Mouse (Mus musculus) heart, embryonic 13.5 days (tissue): Measurements from ENCODE around the gene Cacna1d. TPM values are rescaled to one million over a fixed set of nuclear protein-coding genes. Genes with fewer than 3 reads are reported as not detected.
A peak's percentile ranks its signal among the peaks of the same experiment; 100 is the strongest.

ENCODE experiments used
- ATAC-seq: fragments of 200-750 bp; cut with Nextera tagmentation; 2 replicates; pipeline ENCODE4 v1.8.0; 2017; ENCODE audit warnings: moderate TSS enrichment; ENCODE audit not compliant: insufficient number of reproducible peaks, low FRiP score, low TSS enrichment; ENCODE audit errors: extremely low read depth
- H3K27ac ChIP-seq: fragments of 300-500 bp; sonication (generic); replicated peaks from 2 replicates; pipeline ENCODE4 v1.5.1; 2015; ENCODE audit warnings: moderate library complexity, mild to moderate bottlenecking, inconsistent platforms
- H3K27me3 ChIP-seq: fragments of 300-500 bp; sonication (generic); replicated peaks from 2 replicates; pipeline ENCODE4 v1.6.1; 2015; ENCODE audit warnings: mild to moderate bottlenecking, inconsistent platforms
- H3K36me3 ChIP-seq: fragments of 300-500 bp; sonication (generic); 2 replicates; pipeline ENCODE4 v1.6.1; 2015; ENCODE audit warnings: mild to moderate bottlenecking, inconsistent platforms
- H3K4me1 ChIP-seq: fragments of 300-500 bp; sonication (generic); 2 replicates; pipeline ENCODE4 v1.6.1; 2015; ENCODE audit warnings: inconsistent platforms
- H3K4me2 ChIP-seq: fragments of 300-500 bp; sonication (generic); 2 replicates; pipeline ENCODE4 v1.6.1; 2015; ENCODE audit warnings: inconsistent platforms, mild to moderate bottlenecking, moderate library complexity
- H3K4me3 ChIP-seq: fragments of 300-500 bp; sonication (generic); 2 replicates; pipeline ENCODE4 v1.5.1; 2015; ENCODE audit warnings: moderate library complexity, mild to moderate bottlenecking, inconsistent platforms
- H3K9ac ChIP-seq: fragments of 300-500 bp; sonication (generic); 2 replicates; pipeline ENCODE4 v1.6.1; 2015; ENCODE audit warnings: inconsistent platforms, mild to moderate bottlenecking, moderate library complexity
- H3K9me3 ChIP-seq: fragments of 300-500 bp; sonication (generic); 2 replicates; pipeline ENCODE4 v1.6.1; 2016; ENCODE audit warnings: inconsistent platforms
- WGBS: fragments of 180-500 bp; shearing (Covaris S2); methylation state at CpG from one replicate; pipeline ENCODE4 v1.1.7; 2015; ENCODE audit warnings: mixed read lengths; 5-methylcytosine and 5-hydroxymethylcytosine counted together
- polyA plus RNA-seq: library from polyadenylated mRNA; unstranded; fragments of >200 nt; fragmentation: Nextera tagmentation; extraction: Ambion mirVana; gene quantifications from 2 replicates; pipeline ENCODE4 v1.2.1, GENCODE M21; 2015

The Cacna1d gene
- polyA plus RNA-seq, 1 experiment from 2014 or later: 8.0 TPM

GRCm38 (mm10) chr14:30367074-30367473, 124.2 kb downstream of the Cacna1d start:
- WGBS: 64% methylated on average over 4 of the region's 4 CpGs

GRCm38 (mm10) chr14:30365866-30366265, 125.4 kb downstream of the Cacna1d start:
- WGBS: 70% methylated on average over 5 of the region's 5 CpGs
- no peak overlapping the region for H3K27ac ChIP-seq
- ATAC-seq: no peak

More at GRCm38 (mm10) chr14:30367074-30367473, 124.2 kb downstream of the Cacna1d start:
- H3K36me3 ChIP-seq: no peaks in the 10 kb centered on the region
- no peak overlapping the region for H3K4me3 ChIP-seq
- no peak overlapping the region for H3K4me2 ChIP-seq
- no peak for ATAC-seq
- H3K9me3 ChIP-seq: no peaks in the 10 kb centered on the region
- H3K4me1 ChIP-seq: peaks cover 7% of the 10 kb centered on the region; the same call in 1 of the 2 replicates
- H3K9ac ChIP-seq: no peak overlapping the region
- H3K27me3 ChIP-seq: no peaks in the 10 kb centered on the region
- H3K27ac ChIP-seq: no peak overlapping the region

GRCm38 (mm10) chr14:30363487-30364167, 127.6 kb downstream of the Cacna1d start:
- no peak overlapping the region for H3K4me3 ChIP-seq
- 62% methylated on average over 3 of the region's 3 CpGs for WGBS
- H3K36me3 ChIP-seq: no peaks in the 10 kb centered on the region
- ATAC-seq: no peak
- H3K27ac ChIP-seq: no peak overlapping the region
- no peak overlapping the region for H3K9ac ChIP-seq
- H3K4me2 ChIP-seq: no peak overlapping the region
- H3K9me3 ChIP-seq: no peaks in the 10 kb centered on the region
- no peaks in the 10 kb centered on the region for H3K27me3 ChIP-seq
- H3K4me1 ChIP-seq: peaks cover 8% of the 10 kb centered on the region; the same call in 1 of the 2 replicates

More at GRCm38 (mm10) chr14:30365866-30366265, 125.4 kb downstream of the Cacna1d start:
- H3K9ac ChIP-seq: no peak overlapping the region
- no peak overlapping the region for H3K4me3 ChIP-seq
- no peaks in the 10 kb centered on the region for H3K9me3 ChIP-seq
- no peaks in the 10 kb centered on the region for H3K27me3 ChIP-seq
- H3K36me3 ChIP-seq: no peaks in the 10 kb centered on the region
- peaks cover 8% of the 10 kb centered on the region; the same call in 1 of the 2 replicates for H3K4me1 ChIP-seq
- H3K4me2 ChIP-seq: no peak overlapping the region

DNA sequence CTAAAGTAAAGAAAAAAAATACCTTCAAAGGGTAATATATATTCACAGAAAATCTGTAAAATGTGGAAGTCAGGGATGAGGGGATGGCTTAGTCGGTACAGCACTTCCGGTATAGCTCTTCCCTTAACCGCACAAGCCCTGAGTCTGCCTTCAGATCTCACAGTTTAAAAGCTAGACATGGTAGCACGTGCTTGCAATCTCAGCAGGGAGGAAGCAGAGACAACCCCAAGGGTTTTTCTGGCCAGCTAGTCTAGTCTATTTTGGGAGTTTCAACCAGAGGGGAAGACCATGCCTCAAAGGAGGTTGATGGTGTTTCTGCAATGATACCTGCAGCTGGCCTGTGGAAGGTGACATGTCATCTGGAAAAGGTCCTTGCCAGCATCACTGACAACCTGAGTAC, 128.9 kb downstream of the Cacna1d start:
- Histone ChIP-seq H3K4me1 (peaks cover 8% of the 10 kb centered on the region; the same call in 1 of the 2 replicates), H3K4me2 (no peak overlapping the region), H3K4me3 (no peak overlapping the region), H3K27me3 (no peaks in the 10 kb centered on the region), H3K9ac (no peak overlapping the region), H3K27ac (no peak overlapping the region), H3K36me3 (no peaks in the 10 kb centered on the region), H3K9me3 (no peaks in the 10 kb centered on the region)
- no peak for ATAC-seq
- WGBS: 64% methylated on average over 4 of the region's 4 CpGs

- peaks cover 3% of the 10 kb centered on the region for H3K27me3 ChIP-seq
- H3K9me3 ChIP-seq: no peaks in the 10 kb centered on the region
- no peak overlapping the region for H3K27ac ChIP-seq
- WGBS: 68% methylated on average over 4 of the region's 4 CpGs
- no peak overlapping the region for H3K4me2 ChIP-seq
- no peak for ATAC-seq
- no peak overlapping the region for H3K4me3 ChIP-seq
- H3K9ac ChIP-seq: no peak overlapping the region
- H3K36me3 ChIP-seq: no peaks in the 10 kb centered on the region
- peaks cover 8% of the 10 kb centered on the region; the same call in 1 of the 2 replicates for H3K4me1 ChIP-seq
These were observed 130.8 kb downstream of the Cacna1d start for GRCm38 (mm10) chr14:30360478-30360877.

DNA sequence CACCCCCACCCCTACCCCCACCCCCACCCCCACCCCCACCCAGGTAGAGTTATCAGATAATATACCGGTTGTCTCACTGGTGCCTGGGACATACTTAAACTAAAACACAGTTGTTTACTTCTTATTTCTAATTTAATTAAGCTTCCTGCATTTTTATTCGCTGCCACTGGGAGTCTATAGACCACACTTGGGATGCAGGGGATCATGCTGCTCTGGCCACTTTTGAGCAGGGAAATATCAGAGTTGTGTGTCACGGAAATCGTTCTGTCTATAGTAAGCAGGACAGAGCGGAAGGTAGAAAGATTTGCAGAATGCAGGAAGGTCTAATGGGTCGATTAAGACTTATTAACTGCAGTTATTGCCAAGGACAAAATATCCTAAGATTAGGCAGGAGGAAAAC, 131.3 kb downstream of the Cacna1d start:
- Histone ChIP-seq H3K9ac (no peak overlapping the region), H3K4me2 (no peak overlapping the region), H3K27ac (no peak overlapping the region), H3K4me3 (no peak overlapping the region), H3K27me3 (peaks cover 8% of the 10 kb centered on the region), H3K36me3 (no peaks in the 10 kb centered on the region), H3K4me1 (peaks cover 8% of the 10 kb centered on the region; the same call in 1 of the 2 replicates), H3K9me3 (no peaks in the 10 kb centered on the region)
- 62% methylated on average over 6 of the region's 6 CpGs for WGBS
- ATAC-seq: no peak

DNA sequence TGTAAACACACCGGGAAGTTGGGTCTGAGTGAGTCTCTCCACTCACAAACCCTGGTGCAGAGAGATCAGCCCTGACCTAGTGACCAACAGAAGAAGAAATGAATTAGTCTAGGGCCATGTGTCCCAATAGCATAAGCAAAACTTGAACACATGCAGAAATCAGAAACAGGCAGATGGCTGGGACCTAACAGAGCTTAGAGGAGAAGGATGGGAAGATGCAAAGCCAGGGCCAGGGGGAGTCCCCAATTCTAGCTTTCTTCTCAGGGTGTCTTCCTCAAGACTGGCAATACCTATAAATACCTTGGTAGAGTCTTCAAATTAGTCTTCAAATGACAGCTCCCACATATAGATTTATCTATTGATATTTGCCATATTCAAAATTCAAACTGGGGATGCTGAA, 133.2 kb downstream of the Cacna1d start:
- Histone ChIP-seq H3K4me1 (peaks cover 11% of the 10 kb centered on the region), H3K27ac (no peak overlapping the region), H3K4me3 (no peak overlapping the region), H3K4me2 (no peak overlapping the region), H3K9ac (no peak overlapping the region), H3K27me3 (peaks cover 20% of the 10 kb centered on the region), H3K36me3 (no peaks in the 10 kb centered on the region), H3K9me3 (no peaks in the 10 kb centered on the region)
- no peak for ATAC-seq
- 76% methylated on average over 1 of the region's 1 CpGs for WGBS

GRCm38 (mm10) chr14:30356456-30356855, 134.8 kb downstream of the Cacna1d start:
- Histone ChIP-seq H3K9ac (no peak overlapping the region), H3K4me3 (no peak overlapping the region), H3K27me3 (peaks cover 25% of the 10 kb centered on the region), H3K9me3 (no peaks in the 10 kb centered on the region), H3K27ac (no peak overlapping the region), H3K36me3 (no peaks in the 10 kb centered on the region), H3K4me2 (no peak overlapping the region), H3K4me1 (peaks cover 16% of the 10 kb centered on the region)
- 80% methylated on average over 3 of the region's 3 CpGs for WGBS
- no peak for ATAC-seq

DNA sequence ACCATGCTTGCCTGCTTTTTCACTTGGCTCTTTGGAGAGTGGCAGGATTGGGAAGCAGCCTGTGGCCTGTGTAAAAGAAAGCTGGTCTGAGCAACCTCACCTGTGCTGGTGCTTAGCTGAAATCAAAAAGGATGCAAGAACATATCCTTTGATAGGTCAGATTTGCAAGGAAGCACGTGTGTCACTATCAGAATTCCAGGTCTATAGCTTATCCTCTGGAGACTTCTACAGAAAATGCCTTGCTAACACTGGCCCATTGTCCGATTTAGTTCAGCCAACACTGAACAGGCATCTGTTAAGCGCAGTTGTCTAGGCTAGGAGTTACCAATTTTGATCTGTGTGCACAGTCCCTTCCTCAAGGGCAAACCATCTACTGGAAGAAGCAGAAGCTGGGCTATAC, 136.5 kb downstream of the Cacna1d start:
- no peak overlapping the region for H3K27ac ChIP-seq
- no peak; the same call in 1 of the 2 replicates for ATAC-seq
- H3K4me1 ChIP-seq: peaks cover 23% of the 10 kb centered on the region
- no peak overlapping the region for H3K4me3 ChIP-seq
- no peak overlapping the region for H3K4me2 ChIP-seq
- H3K36me3 ChIP-seq: no peaks in the 10 kb centered on the region
- H3K9ac ChIP-seq: no peak overlapping the region
- WGBS: 52% methylated on average over 3 of the region's 3 CpGs
- no peaks in the 10 kb centered on the region for H3K9me3 ChIP-seq
- H3K27me3 ChIP-seq: peaks cover 29% of the 10 kb centered on the region

GRCm38 (mm10) chr14:30354127-30354463, 137.2 kb downstream of the Cacna1d start:
- H3K36me3 ChIP-seq: no peaks in the 10 kb centered on the region
- peak overlapping the region; percentile 89 for H3K4me2 ChIP-seq
- peaks cover 25% of the 10 kb centered on the region for H3K4me1 ChIP-seq
- H3K27ac ChIP-seq: no peak overlapping the region
- peaks cover 29% of the 10 kb centered on the region for H3K27me3 ChIP-seq
- H3K9me3 ChIP-seq: no peaks in the 10 kb centered on the region
- H3K4me3 ChIP-seq: peak overlapping the region; percentile 63
- ATAC-seq: no peak
- H3K9ac ChIP-seq: peak overlapping the region; percentile 88
- 9% methylated on average over 8 of the region's 8 CpGs for whole genome bisulfite sequencing

GRCm38 (mm10) chr14:30353291-30354126, 137.7 kb downstream of the Cacna1d start:
- Histone ChIP-seq H3K36me3 (no peaks in the 10 kb centered on the region), H3K4me3 (peak overlapping the region; percentile 63), H3K9me3 (no peaks in the 10 kb centered on the region), H3K27me3 (peaks cover 29% of the 10 kb centered on the region), H3K9ac (peak overlapping the region; percentile 88), H3K4me2 (peak overlapping the region; percentile 89), H3K4me1 (peaks cover 30% of the 10 kb centered on the region), H3K27ac (no peak overlapping the region)
- under 1% methylated on average over 69 of the region's 114 CpGs for WGBS
- no peak for ATAC-seq
